Mouse (Mus musculus): ENCODE measurements around the gene Olfr545. TPM values are rescaled to one million over a fixed set of nuclear protein-coding genes. Genes with fewer than 3 reads are reported as not detected.
"Not testable (repeated sequence)": the region's sequence is repeated elsewhere in the genome, so short reads cannot be mapped to it uniquely, and the experiment has no call there.

Gene Olfr545
- total RNA-seq (2022) = not detected

DNA sequence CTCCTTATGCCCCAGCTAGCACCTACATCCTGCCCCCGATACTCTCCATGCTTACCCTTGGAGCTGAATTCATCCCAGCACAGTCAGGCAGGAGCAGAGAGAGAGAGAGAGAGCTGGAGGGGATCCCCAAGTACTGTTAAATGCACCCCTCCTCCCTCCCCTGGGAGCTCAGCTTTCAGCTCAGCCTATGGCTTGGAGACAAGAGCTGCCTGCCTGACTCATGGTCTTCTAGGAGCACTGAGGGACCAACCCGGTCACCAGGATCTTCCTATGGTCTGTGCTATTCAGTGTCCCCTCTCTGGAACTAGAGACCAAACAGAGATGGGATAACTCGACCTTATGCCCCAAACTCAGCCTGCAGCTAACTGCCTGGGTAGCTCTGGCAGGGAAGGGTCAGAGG lies at the start of gene Olfr545:
TSS of gene Olfr545 (minus strand) at position 101 of the 400 bp plus-strand sequence.
- DNase-seq (ENCODE audit: low spot score in 2 of 2) = no peak

DNA sequence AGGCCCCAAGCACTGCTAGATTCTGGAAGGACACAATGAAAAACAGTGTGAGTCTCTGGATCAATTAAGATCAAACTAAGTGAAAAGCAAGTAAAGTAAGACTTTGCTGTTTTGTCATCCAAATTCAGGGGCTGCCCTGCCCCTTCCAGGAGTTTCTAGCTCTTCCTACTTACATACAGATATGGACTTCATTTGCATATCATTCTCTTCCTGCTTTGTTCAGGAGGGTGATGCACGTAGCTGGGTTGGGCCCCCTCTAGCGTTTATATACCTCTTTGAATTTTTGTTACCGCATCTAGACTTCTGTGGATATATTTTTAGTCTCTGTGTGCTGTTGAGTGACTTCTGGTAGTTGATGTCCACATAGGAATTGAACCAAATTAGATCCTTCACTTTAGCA lies 41.9 kb upstream of the Olfr545 start:
- DNase-seq (ENCODE audit: low spot score in 2 of 2) = no peak

- DNase-seq (ENCODE audit: low spot score in 2 of 2) = no peak
These were observed 41.2 kb upstream of the Olfr545 start, which contains the start of gene Olfr548-ps1 for GRCm38 (mm10) chr7:102540596-102540995. Olfr548-ps1 (plus strand) TSS chr7:102540896.

DNA sequence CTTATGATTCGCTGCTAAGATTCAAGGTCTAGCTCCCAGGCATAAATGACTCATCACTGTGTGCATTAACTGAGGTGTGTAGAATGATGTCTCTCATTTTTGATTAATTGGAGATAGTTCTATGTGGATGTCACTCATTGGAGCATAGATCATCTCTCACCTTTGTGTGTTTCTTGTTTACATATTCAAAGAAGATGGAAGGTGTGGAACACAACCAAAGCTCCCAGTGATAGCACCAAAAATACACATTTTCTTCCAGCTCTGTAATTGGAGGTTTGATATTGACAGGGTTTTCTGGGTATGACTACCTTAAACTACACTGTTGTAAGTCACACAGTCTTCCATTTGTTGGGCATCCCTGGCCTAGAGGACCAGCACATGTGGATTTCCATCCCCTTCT lies 35.1 kb upstream of the Olfr545 start, which contains the start of gene Olfr547:
TSS of gene Olfr547 (plus strand) at position 301 of the 400 bp plus-strand sequence.
- no peak for DNase-seq (ENCODE audit: low spot score in 2 of 2)

- no peak for DNase-seq (ENCODE audit: low spot score in 2 of 2)
These were observed 29.7 kb upstream of the Olfr545 start for GRCm38 (mm10) chr7:102529052-102529451.

GRCm38 (mm10) chr7:102517051-102517335 lies 17.6 kb upstream of the Olfr545 start:
- DNase-seq (ENCODE audit: low spot score in 2 of 2) = no peak

GRCm38 (mm10) chr7:102516261-102517050 lies 17.1 kb upstream of the Olfr545 start:
- DNase-seq (ENCODE audit: low spot score in 2 of 2) = no peak

GRCm38 (mm10) chr7:102514144-102514543 lies 14.8 kb upstream of the Olfr545 start:
- no peak for DNase-seq (ENCODE audit: low spot score in 2 of 2)

GRCm38 (mm10) chr7:102512814-102513435 lies 13.6 kb upstream of the Olfr545 start:
- DNase-seq (ENCODE audit: low spot score in 2 of 2) = peak; percentile 63 to 65

GRCm38 (mm10) chr7:102511927-102512326 lies 12.6 kb upstream of the Olfr545 start:
- no peak for DNase-seq (ENCODE audit: low spot score in 2 of 2)

GRCm38 (mm10) chr7:102509726-102510125 lies 10.4 kb upstream of the Olfr545 start:
- DNase-seq (ENCODE audit: low spot score in 2 of 2) = no peak

- DNase-seq (ENCODE audit: low spot score in 2 of 2) = no peak
These were observed 9.3 kb upstream of the Olfr545 start for GRCm38 (mm10) chr7:102508666-102509065.

GRCm38 (mm10) chr7:102508066-102508465 lies 8.7 kb upstream of the Olfr545 start:
- DNase-seq (ENCODE audit: low spot score in 2 of 2) = no peak

DNA sequence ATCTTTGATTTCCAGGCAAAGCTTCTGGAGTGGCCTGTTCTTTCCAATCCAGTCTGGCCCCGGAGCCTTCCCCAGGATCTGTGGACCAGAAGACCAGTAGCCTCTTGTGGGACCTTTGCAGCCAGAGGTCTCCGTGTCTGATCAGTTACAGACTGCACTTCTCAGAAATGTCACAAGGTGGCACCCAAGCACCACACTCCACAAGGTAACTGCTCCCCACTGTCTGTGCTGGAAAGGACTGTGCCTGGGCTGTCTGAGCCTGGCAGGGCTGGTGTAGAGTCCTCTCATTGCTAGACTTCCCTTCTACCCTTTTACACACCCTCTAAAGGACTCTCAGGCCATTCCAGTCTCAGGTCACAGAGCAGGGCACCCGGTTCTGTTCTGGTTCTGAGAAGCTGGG lies 7.5 kb upstream of the Olfr545 start:
- peak; percentile 47 to 49 for DNase-seq (ENCODE audit: low spot score in 2 of 2)

DNA sequence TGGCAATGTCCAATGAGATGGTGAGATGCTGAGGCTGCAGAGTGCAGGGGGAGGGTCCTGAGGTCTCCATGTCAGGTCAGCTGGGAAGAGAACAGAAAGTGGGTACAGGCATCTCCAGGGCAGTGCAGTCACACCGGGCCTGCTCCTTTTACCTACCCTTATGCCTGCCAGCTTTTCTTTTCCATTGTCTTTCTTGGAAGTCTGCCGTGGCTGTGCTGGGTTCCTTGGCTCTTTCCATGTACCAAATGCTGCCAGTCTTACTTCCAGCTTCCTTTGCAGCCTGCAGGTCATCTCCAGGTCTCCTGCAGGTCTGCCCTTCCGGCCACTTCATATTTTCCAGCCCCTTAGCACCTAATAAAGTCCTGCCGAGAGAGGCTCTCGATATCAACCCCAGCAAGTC lies 2.6 kb upstream of the Olfr545 start:
- DNase-seq (ENCODE audit: low spot score in 2 of 2) = no peak

- not testable (repeated sequence) for DNase-seq (ENCODE audit: low spot score in 2 of 2)
These were observed 5.0 kb downstream of the Olfr545 start for GRCm38 (mm10) chr7:102494416-102494815.

DNA sequence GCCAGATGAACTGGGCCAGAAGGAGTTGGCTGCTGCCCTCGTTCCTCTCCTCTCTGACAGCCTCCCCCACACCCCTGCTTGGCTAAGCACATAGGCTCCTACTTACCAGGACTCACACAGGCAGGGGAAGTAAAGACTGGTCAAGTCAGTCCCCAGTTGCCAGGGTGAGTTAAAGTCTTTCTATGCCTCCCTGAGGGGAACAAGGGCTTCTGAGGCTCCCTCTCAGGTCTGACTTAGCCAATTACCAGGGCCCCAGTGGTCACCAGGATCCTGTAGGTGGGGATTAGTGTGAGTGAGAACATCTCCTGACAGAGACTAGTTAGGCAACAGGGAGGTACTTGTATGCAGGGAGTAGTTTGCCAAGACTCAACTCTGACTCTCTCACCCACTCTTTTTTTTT lies 11.2 kb downstream of the Olfr545 start, which contains the start of gene Olfr544:
TSS of gene Olfr544 (minus strand) at position 153 of the 400 bp plus-strand sequence.
- DNase-seq (ENCODE audit: low spot score in 2 of 2) = no peak

GRCm38 (mm10) chr7:102486105-102486504 lies 13.3 kb downstream of the Olfr545 start:
- DNase-seq (ENCODE audit: low spot score in 2 of 2) = no peak

DNA sequence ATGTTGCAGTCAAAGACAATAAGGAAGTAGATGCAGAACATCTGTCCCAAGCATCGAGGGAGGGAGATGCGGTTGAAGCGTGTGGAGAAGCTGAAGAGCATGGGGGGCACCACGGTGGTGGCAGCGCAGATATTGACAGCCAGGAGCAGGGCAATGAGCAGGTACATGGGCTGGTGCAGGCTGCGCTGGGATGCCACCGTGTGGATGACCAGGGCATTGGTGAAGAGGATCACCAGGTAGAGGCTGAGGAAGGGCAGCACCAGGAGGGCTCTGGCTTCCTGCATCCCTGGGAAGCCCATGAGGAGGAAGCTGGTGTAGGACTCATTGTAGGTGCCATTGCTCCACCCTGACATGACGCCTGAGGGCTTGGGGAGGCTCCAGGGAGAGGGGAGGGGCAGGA lies 14.6 kb downstream of the Olfr545 start:
- not testable (repeated sequence) for DNase-seq (ENCODE audit: low spot score in 2 of 2)

GRCm38 (mm10) chr7:102483665-102484064 lies 15.7 kb downstream of the Olfr545 start:
- no peak for DNase-seq (ENCODE audit: low spot score in 2 of 2)

DNA sequence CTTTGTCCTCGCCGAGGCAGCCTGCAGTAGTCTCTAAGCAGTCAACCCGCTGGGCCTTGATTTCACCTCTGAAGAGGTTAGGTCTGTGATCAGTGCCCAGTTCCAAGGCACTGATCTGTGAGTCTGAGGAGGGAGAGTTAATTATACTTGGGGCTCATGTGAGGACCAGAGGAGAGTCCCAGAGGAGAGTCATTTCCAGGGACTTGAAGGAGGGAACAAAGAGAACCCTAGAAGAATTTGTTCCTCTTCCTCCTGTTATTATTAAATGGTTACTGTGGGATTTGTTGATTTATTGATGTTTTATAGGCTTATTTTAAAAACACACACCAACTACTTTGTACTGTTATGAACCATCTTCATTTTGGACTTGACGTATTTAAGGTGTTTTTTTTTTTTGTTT lies 17.8 kb downstream of the Olfr545 start, which contains the start of gene Olfr543:
TSS of gene Olfr543 (minus strand) at position 101 of the 400 bp plus-strand sequence.
- no peak for DNase-seq (ENCODE audit: low spot score in 2 of 2)

- DNase-seq (ENCODE audit: low spot score in 2 of 2) = no peak
These were observed 18.6 kb downstream of the Olfr545 start for GRCm38 (mm10) chr7:102480821-102481220.
